Comparison of ENCODE assay signal across 12 mouse cellular contexts in genomic region chr4:135232563-135232962, GRCm38 (mm10).
"Had no signal": no experiment of that assay in that cellular context is flagged by ENCODE, and none has a peak within 500 bp of the region (broad histone marks: within the 10 kb centered on the region; RNA-seq: fewer than 3 reads in every experiment).

No protein-coding gene starts in this region.

- H3K4me2 ChIP-seq: limb, embryonic 15.5 days; midbrain, embryonic 12.5 days had no signal

- H3K27me3 ChIP-seq: limb, embryonic 15.5 days; midbrain, embryonic 12.5 days had no signal

- ATAC-seq: inflammation-experienced regulatory T-cells, adult 6 months; midbrain, embryonic 16.5 days had no signal

- H3K9ac ChIP-seq: limb, embryonic 15.5 days; liver, embryonic 14.5 days; midbrain, embryonic 12.5 days had no signal

- H3K4me3 ChIP-seq: layer of hippocampus, adult 2 months; limb, embryonic 15.5 days; midbrain, embryonic 12.5 days had no signal

- H3K27ac ChIP-seq: layer of hippocampus, adult 2 months; limb, embryonic 15.5 days; liver, embryonic 14.5 days; midbrain, embryonic 12.5 days had no signal

- H3K36me3 ChIP-seq: limb, embryonic 15.5 days had no signal

- H3K9me3 ChIP-seq: limb, embryonic 15.5 days; midbrain, embryonic 12.5 days had no signal

- DNase-seq: kidney, adult 8-10 months; kidney, postnatal 4 days; left cerebral cortex, postnatal 4 days; lung, adult 18-20 months; right cerebral cortex, postnatal 14 days; thymus, postnatal 36 days had no signal
